Mouse (Mus musculus): ENCODE measurements around the gene Slc47a2.

Slc47a2 gene

DNA sequence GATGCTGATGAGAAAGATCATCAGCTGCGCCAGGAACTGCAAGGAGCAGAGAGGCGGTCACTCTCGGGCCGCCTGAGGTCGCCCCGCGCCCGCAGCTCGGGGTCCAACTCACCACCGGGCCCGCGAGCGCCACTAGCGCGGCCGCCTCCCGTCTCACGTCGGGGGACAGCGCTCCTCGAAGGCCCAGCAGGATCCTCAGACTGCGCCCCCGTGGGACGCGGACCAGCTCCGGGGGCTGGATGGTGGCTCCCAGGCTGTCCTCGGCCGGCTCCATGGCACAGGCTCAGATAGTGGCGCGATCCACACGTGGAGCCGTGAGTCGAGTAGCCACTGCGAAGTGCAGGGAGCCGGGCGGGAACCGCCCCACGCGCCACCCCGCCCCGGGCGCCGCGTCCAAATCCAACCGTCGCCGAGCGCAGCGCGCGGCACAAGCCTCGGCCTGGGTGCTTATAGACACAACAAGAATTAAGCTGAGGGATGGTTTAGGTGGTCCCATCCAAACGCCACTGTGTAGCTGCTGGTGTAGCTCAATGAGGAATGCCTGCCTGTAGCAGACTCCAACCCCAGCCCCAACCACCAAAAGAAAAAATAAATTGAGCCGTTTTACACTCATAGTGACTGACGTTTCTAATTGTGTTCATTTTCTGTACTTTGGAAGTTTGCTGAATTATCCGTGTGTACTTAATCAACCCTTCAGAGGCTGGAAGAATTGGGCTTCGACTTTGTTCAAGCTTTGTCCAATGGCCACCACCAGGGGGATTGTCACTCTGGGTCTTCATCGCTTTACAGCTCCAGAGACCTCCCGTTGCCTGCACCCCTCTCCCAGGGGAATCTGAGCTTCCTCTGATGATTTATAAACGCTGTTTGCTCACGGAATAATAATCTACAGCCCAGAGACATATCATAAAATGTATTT, at the start of gene Slc47a2:
Slc47a2 (minus strand) TSS at position 356 of the 916 bp plus-strand sequence.
- DNase-seq, result peak in 1 of 2 experiments; percentile 39

DNA sequence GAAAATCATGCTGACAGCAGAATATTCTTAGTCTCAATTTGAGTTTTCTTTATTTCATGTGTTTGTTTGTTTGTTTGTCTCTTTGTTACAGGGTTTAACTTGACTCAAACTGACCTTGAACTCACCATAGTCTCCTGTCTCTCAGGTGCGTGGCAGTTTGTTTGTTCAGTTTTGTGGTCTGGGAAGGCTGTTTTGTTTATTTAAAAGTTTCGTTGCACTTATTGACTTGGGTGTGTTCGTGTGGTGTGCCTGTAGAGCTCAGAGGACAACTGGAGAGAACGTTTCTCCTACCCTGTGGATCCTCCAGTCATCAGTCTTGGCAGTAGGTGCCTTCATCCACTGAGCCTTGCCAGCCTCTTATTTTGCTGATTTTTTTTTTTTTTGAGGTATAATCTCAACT, 46.3 kb upstream of the Slc47a2 start:
- DNase-seq, result no peak

DNA sequence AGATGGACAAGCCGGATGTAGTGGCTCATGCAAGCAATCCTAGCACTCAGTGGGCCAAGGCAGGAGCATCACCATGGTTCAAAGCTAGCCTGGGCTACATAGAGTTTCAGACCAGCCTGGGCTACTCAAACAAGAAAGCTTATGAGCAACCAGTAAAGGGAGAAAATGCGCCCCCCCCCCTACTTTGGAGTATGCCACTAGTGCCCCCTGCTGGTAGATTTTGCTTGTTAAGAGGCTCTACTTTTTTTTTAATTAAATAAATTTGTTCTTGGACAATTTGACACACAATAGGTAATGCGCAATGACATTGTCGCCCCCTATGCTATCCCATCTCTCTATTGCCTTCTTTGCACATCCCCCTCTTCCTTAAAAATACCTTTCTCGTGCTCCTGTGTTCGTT, 45.4 kb upstream of the Slc47a2 start:
- DNase-seq, result peak in 1 of 2 experiments; percentile 47

DNA sequence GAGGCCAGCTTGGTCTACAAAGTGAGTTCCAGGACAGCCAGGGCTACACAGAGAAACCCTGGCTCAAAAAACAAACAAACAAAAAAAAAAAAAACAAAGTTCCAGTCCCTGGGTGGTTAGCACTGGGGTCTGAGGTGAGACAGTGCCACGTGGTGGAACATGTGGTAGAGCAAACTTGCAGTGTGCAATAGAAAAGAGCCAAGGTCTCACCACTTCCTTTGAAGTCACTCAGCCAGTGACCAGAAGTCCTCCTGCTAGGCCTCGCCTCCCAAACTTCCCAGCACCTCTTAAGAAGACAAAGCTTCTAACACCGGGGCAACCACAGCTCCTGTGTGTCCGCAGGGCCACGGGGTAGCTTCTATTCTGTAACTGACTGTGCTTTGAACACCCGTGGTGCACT, 44.6 kb upstream of the Slc47a2 start:
- DNase-seq, result no peak

DNA sequence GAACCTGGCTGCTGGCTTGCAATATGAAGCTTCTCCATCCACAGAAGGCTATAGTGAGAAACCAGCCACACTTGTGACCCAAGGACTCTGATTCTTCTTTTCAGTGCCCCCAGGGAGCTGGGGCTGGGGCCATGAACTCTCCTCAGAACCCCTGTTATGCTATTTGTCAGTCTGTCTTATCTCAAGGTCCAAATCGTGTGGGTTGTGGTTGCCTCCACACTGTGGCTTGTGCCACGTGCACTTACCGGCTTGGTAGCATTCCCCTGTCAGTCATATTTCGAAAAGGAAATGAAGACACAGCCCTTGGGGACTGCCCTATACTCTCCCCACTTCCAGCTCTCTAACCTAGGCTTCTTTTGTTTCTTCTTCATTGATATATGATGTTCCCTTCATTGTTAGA, 43.1 kb upstream of the Slc47a2 start:
- DNase-seq, result no peak

DNA sequence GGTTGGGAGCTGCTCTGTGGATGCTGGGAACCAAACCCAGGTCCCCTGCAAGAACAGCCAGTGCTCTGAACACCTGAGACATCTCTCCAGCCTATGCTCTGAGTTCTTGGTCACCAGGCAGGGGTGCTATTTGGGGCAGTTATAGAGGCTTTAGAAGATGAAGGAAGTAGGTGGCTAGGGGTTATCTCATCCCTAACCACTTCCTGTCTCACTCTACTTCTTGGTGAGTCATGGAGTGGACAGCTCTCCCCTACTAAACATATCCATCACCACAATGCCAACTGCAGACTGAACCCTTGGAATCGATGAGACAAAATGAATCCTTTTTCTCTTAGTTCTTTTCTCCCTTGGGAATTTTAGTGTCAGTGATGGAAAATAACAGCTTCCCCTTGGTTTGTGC, 38.6 kb upstream of the Slc47a2 start:
- DNase-seq, result no peak

DNA sequence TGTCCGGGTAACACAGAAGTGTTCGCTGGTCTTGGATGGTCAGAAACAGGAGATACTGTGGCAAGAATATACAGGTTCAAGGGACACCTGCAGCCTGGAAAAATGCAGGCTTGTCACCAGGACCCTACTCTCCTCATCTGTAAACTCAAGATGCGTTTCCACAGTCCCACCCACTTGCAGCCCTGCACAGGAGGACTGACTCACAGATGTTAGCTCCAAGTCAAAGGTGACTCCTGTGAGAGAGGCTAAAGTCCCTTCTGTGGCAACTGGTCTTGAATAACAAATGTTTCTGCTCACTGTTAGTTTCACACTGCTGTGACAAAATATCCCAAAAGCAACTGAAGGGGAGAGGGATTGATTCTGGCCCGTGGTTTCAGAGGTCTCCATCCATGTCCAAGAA, 36.0 kb upstream of the Slc47a2 start:
- DNase-seq, result peak; percentile 52 to 64

DNA sequence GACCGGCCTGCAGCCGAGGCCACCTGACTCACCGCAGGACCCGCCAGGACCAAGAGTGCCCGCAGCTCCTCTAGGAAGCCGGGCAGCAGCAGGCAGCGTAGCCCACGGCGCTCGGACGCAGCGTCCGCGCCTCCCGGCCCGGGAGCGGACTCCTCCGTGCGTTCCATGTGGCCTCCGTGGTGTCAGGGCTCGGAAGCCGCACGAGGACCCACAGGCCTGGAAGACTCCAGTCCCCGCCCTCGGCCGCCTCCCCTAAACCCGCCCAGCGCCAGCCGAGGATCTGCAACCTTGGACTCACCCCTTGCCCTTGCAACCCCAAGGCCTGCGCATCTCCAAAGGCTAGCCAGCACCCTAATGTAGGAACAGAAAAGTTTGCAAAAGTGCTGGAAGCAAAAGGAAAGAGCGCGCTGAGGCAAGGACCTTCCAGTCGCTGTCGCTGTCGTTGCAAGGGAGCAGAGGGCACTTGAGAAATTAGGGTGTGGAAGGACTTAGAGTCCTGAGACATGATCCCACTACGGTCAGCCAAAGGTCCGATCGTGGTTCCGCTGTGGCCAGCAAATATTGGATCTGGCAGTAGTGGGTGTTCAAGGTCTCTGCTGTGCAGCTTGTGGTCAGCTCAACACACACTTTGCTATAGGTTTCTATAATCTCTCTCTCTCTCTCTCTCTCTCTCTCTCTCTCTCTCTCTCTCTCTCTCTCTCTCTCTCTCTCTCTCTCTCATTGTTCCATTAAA, 35.4 kb upstream of the Slc47a2 start, which contains the start of gene Slc47a1:
Slc47a1 (minus strand) TSS at position 465 of the 733 bp plus-strand sequence.
- peak; percentile 77 to 87 for DNase-seq

DNA sequence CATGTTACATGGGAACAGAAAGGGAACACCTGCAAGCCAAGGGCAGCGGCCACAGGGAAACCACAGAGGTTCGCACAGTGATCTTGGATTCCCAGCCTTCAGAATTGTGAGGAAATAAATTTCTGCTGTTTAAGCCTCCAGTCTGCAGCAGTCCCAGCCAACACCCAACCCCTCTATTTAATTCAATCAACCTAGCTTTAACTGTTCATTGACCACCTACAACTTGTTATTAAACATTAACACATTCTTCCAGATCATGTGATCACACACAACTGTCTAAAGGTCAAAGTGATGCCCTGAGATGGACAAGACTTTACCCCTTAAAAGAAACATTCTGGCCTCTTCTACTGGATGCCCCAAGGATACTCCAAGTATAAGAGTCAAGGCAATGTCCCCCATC, 26.0 kb upstream of the Slc47a2 start:
- peak; percentile 47 to 86 for DNase-seq

DNA sequence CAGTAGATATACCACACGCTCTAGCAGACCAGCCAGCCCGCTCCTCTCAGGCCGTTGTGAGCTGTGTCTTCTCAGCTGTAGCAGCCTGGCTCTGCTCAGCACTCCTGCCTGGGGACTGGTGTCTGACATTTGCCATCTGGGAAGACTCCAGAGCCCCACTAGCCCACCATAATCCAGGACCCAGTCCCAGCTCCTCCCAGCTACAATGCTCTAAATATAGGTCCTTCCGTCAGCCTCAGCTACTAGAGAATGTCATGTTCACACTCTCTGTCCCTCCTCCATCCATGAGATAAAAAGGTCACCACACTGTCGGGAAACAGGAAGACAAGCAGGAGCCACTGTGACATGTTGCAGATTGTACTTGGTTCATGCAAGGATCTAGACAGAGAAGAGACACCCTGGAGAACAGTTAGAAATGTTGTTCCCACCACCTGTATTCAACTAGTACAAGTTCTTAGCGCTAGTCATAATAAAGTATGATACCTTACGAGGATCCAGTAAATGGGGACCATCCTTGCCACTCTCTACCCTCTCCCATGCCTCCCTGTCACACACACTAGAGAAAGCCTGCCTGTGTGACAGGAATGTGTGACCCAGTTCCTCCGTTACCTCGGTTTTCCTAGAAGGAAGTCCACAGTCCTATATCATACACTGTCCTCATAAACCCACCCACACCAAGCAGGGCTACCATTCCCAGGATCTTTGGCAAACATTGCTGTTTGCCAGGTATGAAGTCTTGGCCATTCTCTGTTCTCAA, 24.0 kb upstream of the Slc47a2 start:
- no peak for DNase-seq

DNA sequence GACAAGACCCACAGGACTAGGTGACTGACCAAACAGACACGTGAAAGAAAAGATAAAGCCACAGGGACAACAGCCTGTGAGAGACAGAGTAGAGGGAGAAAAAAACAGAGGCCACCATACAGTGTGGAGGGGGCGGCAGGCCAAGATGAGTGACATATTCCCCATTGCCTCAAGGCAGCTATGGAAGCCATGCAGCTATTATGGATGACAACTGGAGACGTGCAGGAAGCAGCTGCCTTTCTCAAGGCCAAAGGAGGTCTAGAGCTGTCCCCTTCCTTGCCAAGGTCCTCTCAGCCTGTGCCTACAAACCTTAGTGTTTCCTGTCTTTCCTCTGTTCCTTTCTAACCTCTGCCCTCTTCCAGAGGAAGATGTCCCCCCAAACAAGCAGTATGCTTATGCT, 23.3 kb upstream of the Slc47a2 start:
- DNase-seq, result no peak

DNA sequence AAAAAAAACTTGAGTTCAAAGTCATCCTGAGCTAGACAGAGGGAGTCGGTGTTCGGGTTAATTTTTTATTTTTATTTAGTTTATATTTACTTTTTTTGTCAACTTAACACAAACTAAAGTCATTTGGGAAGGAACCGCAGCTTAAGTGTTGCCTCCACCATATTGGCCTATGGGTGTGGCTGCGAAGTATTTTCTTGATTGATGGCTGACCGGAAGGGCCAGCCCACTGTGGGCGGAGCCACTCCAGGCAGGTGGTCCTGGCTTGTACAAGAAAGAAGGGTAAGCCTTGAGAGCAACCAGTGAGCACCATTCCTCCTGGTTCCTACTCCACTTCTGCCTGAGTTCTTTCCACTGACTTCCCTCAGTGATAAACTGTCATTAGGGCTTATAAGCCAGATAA, 21.4 kb upstream of the Slc47a2 start:
- peak in 1 of 2 experiments; percentile 64 for DNase-seq

DNA sequence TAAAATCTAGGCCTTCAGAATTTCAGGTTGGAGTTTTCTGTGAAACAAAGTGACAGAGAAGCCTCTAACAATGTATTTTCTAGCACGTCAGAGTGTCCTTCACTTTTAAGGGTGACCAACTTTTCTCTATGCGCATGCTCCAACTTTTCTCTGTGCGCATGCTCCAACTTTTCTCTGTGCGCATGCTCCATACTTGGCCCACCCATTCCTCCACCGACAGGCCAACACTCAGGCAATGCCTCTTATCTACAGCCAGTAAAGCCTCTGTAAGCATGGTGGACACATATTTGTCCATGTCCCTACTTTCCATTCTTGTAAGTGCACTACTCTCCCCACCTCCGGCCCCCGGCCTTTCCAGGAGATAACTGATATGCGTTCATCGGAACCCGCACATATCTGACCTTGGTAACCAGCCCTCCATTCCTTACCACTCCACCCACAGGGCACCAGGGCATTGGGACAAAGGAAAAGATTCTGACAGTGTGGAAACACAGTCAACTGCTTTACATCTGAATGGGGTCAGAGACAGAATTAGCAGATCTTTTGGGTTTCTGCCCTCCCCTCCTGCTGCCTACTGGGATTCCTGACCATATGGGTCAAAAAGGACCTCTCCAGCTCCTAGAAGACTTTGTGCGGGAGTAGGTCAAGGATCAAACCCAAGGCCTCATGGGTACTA, 19.0 kb upstream of the Slc47a2 start:
- no peak for DNase-seq

DNA sequence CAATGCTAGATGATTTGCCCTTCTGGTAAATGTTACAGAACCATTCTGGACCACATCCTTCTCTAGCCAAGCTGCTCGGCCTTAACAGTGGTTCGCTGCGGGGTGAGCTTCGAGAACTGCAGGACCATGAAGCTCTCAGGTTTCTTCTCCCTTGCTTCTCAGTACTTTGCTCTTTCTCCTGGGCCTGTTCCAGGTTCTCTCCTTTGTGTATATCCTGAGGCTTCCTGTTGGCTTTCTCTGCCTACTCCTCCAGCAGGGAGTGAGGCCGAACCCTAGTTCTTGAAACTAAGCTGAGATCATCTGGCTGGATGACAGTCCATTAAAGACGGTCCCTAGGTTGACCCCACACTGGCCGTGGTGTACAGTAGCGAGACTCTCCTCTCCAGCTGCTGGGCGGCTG, 13.9 kb upstream of the Slc47a2 start:
- DNase-seq, result peak; percentile 58 to 75

DNA sequence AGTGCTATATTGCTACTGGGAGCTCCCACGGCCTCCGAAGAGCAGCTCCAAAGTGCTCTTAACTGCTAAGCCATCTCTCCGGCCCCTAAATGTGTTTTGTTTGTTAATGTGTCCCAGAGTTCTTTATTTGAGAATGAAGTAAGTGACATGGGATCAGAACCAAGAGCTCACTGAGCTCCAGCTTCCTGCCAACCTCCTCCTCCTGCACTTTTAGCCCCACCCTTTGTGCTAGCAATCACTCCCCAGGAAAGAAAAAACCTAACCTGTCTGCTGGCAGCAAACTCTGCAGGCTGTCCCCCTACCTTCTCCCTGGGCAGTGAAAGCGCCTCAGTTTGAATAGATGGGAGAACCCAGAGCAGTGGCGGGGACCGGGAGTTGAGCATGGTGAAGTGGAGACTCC, 13.5 kb upstream of the Slc47a2 start:
- DNase-seq, result peak; percentile 53 to 64

DNA sequence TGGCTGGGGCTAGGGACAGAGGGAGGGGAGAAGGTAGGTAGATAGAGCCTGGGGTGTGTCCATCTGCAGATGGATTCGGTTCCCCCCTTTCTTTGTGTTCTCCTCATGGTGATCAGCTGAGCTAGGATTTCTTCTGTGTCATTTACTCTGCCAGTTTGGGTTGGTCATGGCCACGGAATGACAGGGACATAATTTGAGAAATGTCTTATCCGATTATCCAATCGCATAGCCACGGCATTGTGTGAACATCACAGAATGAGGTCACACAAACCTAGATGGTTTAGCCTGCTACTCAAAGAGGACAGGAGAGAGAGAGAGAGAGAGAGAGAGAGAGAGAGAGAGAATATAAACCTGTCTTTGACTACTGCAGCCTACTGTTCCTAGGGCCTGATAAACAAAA, 12.7 kb upstream of the Slc47a2 start:
- DNase-seq, result no peak

DNA sequence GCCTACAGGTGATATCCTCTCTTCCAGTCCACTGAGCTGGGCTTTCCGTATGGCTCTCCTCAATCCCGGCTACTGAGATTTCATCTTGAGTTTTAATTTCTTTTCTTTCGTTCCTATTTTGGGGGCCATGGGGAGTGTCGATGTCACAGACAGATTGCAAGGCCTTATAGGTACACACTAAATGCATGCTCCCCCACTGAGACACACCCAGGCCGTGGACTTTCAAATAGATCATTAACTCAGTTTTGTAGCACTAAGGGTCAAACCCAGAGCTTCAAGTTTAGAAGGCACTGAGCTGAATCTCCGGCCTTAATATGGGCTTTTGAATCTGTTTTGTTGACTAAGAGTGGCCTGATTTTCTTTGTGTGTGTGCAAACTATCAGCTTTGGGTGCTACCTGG, 11.7 kb upstream of the Slc47a2 start:
- DNase-seq, result peak; percentile 78 to 84

DNA sequence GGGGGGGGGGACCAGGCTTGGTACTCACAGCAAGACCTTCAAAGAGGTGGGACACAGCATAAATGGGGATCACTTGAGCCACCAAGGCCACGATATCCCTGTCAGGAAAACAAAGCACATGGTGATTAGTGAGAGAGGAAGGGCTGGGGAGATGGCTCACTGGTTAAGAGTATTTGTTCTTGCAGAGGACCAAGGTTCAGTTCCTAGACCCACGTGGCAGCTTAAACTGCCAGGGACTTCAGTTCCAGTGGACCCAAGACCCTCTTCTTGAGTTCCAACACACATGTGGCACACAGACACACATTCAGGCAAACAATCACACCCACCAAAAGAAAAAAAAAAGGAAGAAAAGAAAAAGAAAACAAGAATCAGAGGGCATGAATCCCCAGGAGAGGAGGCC, 10.4 kb upstream of the Slc47a2 start:
- no peak for DNase-seq

DNA sequence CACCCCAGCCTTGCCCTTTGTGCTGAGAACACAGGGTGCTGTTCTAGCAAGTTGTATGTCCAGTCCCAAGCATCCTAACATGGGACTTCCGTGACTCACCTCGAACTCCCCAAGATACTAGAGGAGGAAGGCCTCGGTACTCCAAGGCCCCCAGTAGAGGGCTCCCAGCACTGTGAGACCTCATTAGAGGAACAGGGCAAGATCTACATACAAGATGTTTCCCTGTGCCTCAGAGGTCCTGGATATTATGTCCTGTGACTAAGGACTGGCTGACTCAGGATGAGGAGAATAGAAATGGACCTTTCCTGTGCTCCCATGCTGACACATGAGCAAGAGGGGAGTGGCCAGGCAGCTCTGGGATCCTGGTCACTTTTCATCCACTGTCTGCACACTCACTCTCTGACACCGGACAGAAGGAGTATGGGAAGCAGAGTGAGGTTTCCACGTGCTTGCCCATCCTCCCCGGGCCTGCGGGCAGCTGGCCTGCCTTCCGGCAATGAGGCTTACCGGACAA, 9.5 kb upstream of the Slc47a2 start:
- no peak for DNase-seq

DNA sequence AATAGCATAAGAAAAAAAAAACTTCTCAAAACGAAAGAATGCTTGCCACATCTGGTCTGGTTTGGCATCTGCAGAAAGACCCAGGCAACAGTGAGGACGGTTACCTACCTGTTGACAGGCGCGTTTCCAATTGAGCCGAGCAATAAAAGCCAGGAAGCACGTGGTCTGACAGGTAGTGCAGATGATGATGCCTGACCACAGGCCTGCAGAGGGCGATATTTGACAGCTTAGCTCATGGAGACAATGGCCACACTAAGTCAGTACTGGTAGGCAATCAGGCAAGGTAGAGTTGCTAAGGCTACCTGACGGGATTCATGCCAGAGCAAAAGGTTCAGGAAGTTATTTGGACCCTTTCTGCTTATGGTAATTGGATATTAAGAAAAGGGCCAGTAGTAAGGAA, 6.7 kb upstream of the Slc47a2 start:
- peak; percentile 88 to 91 for DNase-seq

DNA sequence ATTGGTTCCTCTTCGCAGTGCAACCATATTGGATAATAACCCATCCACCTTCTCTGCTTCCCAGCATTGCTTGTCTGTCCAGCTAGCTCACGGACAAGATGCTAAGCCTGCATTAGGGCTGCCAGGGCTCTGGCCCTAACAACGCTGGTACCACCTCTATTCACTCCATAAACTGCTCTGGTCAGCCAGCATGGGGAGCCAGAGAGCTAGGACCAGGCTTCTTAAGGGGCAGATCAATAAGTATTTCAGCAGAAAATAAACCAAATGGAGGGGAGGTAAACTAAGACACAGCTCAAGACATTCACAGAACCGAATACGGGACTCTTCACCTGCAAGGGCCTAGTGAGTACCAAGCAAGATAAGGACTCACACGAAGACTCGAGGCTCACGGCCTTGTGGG, 3.5 kb upstream of the Slc47a2 start:
- DNase-seq, result no peak

DNA sequence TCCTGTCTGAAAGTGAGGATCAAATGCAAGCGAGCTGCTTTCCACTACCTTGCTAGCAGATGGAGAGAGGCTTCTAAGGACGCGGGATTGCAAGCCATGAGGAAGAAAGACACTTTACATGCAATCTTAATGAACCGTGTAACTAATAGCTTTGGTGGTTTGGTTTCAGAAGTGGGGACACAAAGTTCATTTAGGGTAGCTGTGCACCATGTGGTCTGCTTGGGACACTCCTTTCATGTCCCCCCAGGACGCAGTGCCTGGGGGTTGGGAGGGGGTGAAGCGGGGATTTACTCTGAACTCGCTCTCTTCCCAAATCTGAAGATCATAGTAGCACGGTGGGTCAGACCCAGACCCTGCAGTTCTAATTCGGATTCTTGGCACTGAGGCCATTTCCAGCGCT, 689 bp downstream of the Slc47a2 start:
- no peak for DNase-seq
